Mouse (Mus musculus) stomach, embryonic 14.5 days (tissue): ENCODE results near the gene Ap5s1. TPM values are rescaled to one million over a fixed set of nuclear protein-coding genes. Genes with fewer than 3 reads are reported as not detected.

Experiments used
- ATAC-seq: fragments of 200-750 bp; cut with Nextera tagmentation; 2 replicates; pipeline ENCODE4 v1.8.0; 2017; ENCODE audit warnings: low read depth, moderate TSS enrichment; ENCODE audit not compliant: insufficient number of reproducible peaks, insufficient read depth, low FRiP score
- H3K27ac ChIP-seq: fragments of 300-500 bp; sonication (generic); 2 replicates; pipeline ENCODE4 v1.5.1; 2014; ENCODE audit warnings: mild to moderate bottlenecking, low read length, moderate library complexity, mixed read lengths
- H3K27me3 ChIP-seq: fragments of 300-500 bp; sonication (generic); 2 replicates; pipeline ENCODE4 v1.6.1; 2014; ENCODE audit warnings: low read length, control low read depth, mixed read lengths; ENCODE audit not compliant: control insufficient read depth, insufficient read depth
- H3K36me3 ChIP-seq: fragments of 300-500 bp; sonication (generic); 2 replicates; pipeline ENCODE4 v1.6.1; 2014; ENCODE audit warnings: mild to moderate bottlenecking, control low read depth, low read length, moderate library complexity, mixed read lengths; ENCODE audit not compliant: control insufficient read depth, insufficient read depth
- H3K4me1 ChIP-seq: fragments of 300-500 bp; sonication (generic); 2 replicates; pipeline ENCODE4 v1.6.1; 2014; ENCODE audit warnings: low read length, control low read depth, mixed read lengths; ENCODE audit not compliant: control insufficient read depth, insufficient read depth
- H3K4me2 ChIP-seq: fragments of 300-500 bp; sonication (generic); replicated peaks from 2 replicates; pipeline ENCODE4 v1.6.1; 2014; ENCODE audit warnings: low read depth, low read length, control low read depth
- H3K4me3 ChIP-seq: fragments of 300-500 bp; sonication (generic); 2 replicates; pipeline ENCODE4 v1.5.1; 2014; ENCODE audit warnings: low read depth, low read length, control low read depth
- H3K9ac ChIP-seq: fragments of 300-500 bp; sonication (generic); replicated peaks from 2 replicates; pipeline ENCODE4 v1.6.1; 2014; ENCODE audit warnings: low read depth, mild to moderate bottlenecking, control low read depth, low read length, moderate library complexity, mixed read lengths
- H3K9me3 ChIP-seq: fragments of 300-500 bp; sonication (generic); 2 replicates; pipeline ENCODE4 v1.6.1; 2016; ENCODE audit warnings: low read depth, low read length, control low read depth; ENCODE audit not compliant: control insufficient read depth
- WGBS: fragments of 180-500 bp; shearing (Covaris S2); extraction: QIAGEN DNeasy Blood & Tissue Kit; methylation state at CpG from one replicate; pipeline ENCODE4 v1.1.7; 2014; 5-methylcytosine and 5-hydroxymethylcytosine counted together
- polyA plus RNA-seq: library from polyadenylated mRNA; unstranded; fragments of >200 nt; fragmentation: Nextera tagmentation; extraction: Ambion mirVana; gene quantifications from 2 replicates; pipeline ENCODE4 v1.2.1, GENCODE M21; 2014

Ap5s1 gene
- polyA plus RNA-seq, 1 experiment from 2014 or later: 27.0 TPM

DNA sequence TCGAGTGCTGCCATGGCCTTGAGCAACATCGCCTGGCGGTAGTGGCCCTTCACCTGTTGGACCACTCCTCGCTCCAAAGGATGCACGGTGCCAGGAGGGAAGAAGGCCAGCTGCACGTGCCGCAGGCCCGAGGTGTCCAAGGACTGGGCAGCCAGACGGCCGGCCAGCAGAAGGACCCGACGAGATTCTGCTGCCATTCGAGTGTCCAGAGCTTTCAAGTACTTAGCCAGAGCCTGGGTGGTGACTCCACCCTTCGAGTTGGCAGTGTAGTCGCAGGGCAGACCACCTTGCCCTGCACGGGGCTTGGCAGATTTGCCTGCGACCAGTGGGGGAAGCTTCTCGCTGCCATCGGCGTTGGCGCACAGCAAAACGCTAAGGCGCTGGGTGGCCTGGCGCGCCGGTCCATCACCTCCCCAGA is 28.0 kb upstream of the Ap5s1 start:
- Histone ChIP-seq H3K27ac (peak overlapping the region; percentile 92; the same call in 1 of the 2 replicates), H3K4me1 (peaks cover 36% of the 10 kb centered on the region), H3K4me3 (peak overlapping the region; percentile 86), H3K27me3 (no peaks in the 10 kb centered on the region), H3K4me2 (peak overlapping the region; percentile 97), H3K36me3 (peaks cover 6% of the 10 kb centered on the region), H3K9ac (peak overlapping the region; percentile 93), H3K9me3 (no peaks in the 10 kb centered on the region)
- WGBS: 22% methylated on average over 26 of the region's 26 CpGs
- ATAC-seq: no peak

DNA sequence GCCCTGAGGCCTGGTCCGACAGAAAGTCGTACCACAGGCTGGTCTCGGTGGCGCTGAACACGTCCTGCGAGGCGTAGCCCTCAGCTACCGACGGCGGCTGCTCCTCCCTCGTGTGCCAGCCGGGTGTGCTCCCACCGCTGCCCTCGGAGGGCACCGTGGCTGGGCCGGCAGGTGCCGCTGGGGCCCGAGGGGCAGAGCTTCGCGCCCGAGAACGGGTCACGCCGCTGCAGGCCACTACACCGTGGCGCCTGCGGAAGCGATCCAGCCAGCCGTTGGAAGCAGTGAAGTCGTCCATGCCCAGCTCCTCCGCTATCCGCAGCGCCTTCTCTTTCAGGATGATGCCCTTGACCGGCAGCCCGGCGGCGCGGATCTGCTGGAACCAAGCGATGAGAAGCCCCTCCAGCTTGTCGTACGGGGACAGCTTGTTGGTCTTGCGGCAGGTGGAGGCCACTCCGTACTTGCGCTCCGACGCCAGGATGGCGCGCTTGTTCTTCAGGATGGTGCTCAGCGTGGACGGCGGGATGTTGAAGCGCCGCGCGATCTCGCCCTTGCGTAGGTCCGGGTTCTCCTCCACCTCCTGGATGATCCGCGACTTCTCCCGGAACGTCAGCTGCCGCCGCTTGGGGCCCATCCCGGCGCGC is 27.5 kb upstream of the Ap5s1 start:
- peak overlapping the region; percentile 93 for H3K9ac ChIP-seq
- H3K4me3 ChIP-seq: peak overlapping the region; percentile 86
- no peaks in the 10 kb centered on the region for H3K27me3 ChIP-seq
- peak overlapping the region; percentile 97 for H3K4me2 ChIP-seq
- peaks cover 6% of the 10 kb centered on the region for H3K36me3 ChIP-seq
- peak; percentile 30 for ATAC-seq
- peaks cover 30% of the 10 kb centered on the region for H3K4me1 ChIP-seq
- no peaks in the 10 kb centered on the region for H3K9me3 ChIP-seq
- WGBS: under 1% methylated on average over 67 of the region's 67 CpGs
- H3K27ac ChIP-seq: peak overlapping the region; percentile 92

DNA sequence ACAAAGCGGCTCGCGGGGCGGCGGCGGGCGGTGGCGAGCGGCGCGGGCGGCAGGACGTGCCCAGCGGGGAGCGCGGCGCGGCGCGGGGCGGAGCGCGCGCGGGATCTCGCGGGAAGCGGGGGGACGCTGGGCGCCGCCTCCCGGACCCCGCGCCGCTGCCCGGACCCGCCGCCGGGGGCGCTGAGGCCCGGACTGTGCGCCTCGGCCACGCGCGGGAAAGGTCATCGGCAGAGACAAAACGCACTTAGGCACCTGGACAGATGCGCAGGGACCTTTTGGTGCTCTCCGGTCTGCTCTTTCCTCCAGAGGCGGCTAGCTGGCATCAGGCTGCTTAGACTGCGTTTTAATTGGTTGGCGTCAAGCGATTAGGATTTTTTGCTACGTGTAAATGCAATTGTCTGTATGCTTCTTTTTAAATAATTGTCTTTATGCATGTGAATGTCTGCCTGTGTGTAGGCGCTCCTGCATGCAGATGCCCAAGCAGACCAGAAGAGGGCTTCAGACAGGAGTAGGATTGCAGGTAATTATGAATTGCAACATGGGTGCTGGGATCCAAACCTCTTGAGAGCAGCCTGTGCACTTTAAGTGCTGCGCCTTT is 26.8 kb upstream of the Ap5s1 start, which contains the start of gene Cenpb:
Gene Cenpb (minus strand): TSS at position 78 of the 598 bp plus-strand sequence.
- peaks cover 29% of the 10 kb centered on the region for H3K4me1 ChIP-seq
- H3K4me2 ChIP-seq: peak within 1 kb of the TSS; percentile 97
- WGBS: 4% methylated on average over 37 of the region's 57 CpGs
- H3K27me3 ChIP-seq: no peaks in the 10 kb centered on the region
- peak within 1 kb of the TSS; percentile 92 for H3K27ac ChIP-seq
- H3K4me3 ChIP-seq: peak within 1 kb of the TSS; percentile 86
- no peaks in the 10 kb centered on the region for H3K9me3 ChIP-seq
- H3K36me3 ChIP-seq: peaks cover 6% of the 10 kb centered on the region
- peak; percentile 76 for ATAC-seq
- peak within 1 kb of the TSS; percentile 93 for H3K9ac ChIP-seq

DNA sequence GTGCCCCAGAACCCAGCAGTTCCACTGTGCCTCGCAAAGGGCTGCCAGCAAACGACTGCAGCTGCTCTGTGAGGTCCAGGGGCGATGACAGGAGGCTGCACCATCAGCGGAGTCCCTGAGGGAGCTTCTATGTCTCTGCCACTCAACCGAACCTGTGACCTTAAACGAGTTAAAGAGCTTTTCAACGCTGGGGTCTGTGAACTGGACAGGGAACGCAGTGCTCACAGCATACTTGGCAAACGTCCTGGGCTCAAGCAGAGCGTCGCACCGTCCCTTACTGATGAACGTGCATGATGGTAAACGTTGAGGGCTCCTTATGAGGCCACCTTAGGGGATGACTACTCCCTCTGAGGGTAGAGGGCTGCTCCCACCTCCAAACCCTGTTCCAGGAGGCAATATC is 20.5 kb upstream of the Ap5s1 start:
- no peak for ATAC-seq
- H3K4me1 ChIP-seq: peaks cover 33% of the 10 kb centered on the region
- H3K27me3 ChIP-seq: no peaks in the 10 kb centered on the region
- H3K4me3 ChIP-seq: peak overlapping the region; percentile 54
- H3K27ac ChIP-seq: peak overlapping the region; percentile 21; the same call in 1 of the 2 replicates
- no peak overlapping the region for H3K9ac ChIP-seq
- H3K4me2 ChIP-seq: peak overlapping the region; percentile 78
- WGBS: 2% methylated on average over 14 of the region's 14 CpGs
- H3K9me3 ChIP-seq: no peaks in the 10 kb centered on the region
- H3K36me3 ChIP-seq: peaks cover 1% of the 10 kb centered on the region; the same call in 1 of the 2 replicates

DNA sequence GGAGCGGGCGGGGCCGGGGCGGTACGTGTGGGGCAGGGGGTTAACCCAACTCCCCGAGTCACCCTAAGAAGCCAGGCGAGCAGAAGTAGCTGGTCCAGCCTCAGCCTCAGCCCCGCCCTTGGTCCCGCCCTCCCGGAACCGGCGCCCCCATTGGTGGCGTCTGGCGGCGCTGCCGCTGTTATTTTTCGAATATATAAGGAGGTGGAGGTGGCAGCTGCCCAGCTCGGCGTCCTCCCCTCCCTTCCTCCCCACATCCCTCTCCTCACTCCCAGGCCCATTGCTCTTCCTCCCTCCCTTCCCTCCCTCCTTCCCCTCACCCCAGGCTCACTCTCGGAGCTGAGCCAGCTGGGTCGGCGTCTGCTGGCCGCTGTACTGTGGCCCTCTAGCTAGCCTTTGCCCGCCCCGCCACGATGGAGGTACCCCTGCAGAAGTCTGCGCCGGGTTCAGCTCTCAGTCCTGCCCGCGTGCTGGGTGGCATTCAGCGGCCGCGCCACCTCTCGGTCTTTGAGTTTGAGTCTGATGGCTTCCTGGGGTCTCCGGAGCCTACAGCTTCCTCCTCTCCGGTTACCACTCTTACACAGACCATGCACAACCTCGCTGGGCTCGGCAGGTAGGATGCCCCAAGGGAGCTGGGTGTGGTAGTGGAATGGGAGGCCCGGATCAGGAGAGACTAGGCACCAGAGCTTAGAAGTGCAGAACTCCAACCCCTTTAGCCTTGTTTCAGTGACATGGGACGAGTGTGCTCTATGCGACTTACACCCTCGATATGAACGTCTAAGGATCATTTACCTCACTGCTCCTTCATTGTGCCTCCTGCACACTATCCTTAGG is 19.9 kb upstream of the Ap5s1 start, which contains the start of the genes Cdc25b and Spef1:
Gene Cdc25b (plus strand): TSS at position 179 of the 831 bp plus-strand sequence.
Gene Spef1 (minus strand): TSS at position 512 of the 831 bp plus-strand sequence.
- Histone ChIP-seq H3K4me1 (peaks cover 33% of the 10 kb centered on the region), H3K27ac (peak within 1 kb of the TSS; percentile 62), H3K9me3 (no peaks in the 10 kb centered on the region), H3K4me2 (peak within 1 kb of the TSS; percentile 78), H3K36me3 (peaks cover 7% of the 10 kb centered on the region; the same call in 1 of the 2 replicates), H3K9ac (peak within 1 kb of the TSS; percentile 75), H3K27me3 (no peaks in the 10 kb centered on the region), H3K4me3 (peak within 1 kb of the TSS; percentile 54)
- whole genome bisulfite sequencing: 1% methylated on average over 43 of the region's 43 CpGs
- peak; percentile 92 for ATAC-seq

DNA sequence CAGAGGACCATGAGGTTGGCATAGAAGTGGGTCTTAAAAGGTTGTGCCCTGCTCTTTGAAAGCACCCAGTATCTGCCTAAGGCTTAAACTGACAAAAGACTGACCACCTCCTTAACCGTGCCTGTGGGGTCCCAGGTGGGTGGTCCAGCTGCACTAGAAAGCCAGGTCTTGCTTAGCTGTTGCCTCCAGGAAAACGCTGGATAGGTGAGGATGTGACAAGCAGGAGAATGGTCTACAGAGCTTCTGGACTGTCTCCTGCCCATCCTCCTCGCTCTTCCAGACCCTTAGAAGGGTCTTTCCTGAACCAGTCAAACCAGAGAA is 19.3 kb upstream of the Ap5s1 start:
- 23% methylated on average over 3 of the region's 3 CpGs for WGBS
- Histone ChIP-seq H3K27me3 (no peaks in the 10 kb centered on the region), H3K4me1 (peaks cover 33% of the 10 kb centered on the region), H3K4me2 (peak overlapping the region; percentile 78), H3K9me3 (no peaks in the 10 kb centered on the region), H3K9ac (peak overlapping the region; percentile 75), H3K36me3 (peaks cover 10% of the 10 kb centered on the region), H3K27ac (peak overlapping the region; percentile 62; the same call in 1 of the 2 replicates), H3K4me3 (peak overlapping the region; percentile 54)
- no peak for ATAC-seq

DNA sequence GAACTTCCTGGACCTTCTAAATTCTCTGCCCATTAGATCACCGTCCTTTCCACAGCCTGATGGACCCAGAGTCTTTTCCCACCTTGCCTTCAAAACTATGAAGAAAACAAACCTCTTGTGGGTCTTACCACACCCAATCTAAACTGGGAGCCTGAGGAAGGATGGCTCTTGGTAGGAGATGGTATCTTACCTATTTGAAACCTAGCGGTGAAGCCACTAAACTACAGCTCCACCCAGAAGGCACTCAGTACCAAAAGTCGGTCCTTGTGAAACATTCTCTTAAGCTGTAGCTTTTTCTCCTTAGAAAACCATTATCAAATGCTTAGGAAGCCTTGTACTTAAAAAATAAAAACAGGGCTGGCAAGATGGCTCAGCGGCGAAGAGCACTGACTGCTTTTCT is 18.6 kb upstream of the Ap5s1 start:
- WGBS: 95% methylated on average over 5 of the region's 5 CpGs
- Histone ChIP-seq H3K27me3 (no peaks in the 10 kb centered on the region), H3K4me3 (no peak overlapping the region), H3K36me3 (peaks cover 17% of the 10 kb centered on the region), H3K4me2 (no peak overlapping the region; the same call in 1 of the 2 replicates), H3K4me1 (peaks cover 33% of the 10 kb centered on the region), H3K9me3 (no peaks in the 10 kb centered on the region), H3K9ac (no peak overlapping the region), H3K27ac (no peak overlapping the region)
- no peak for ATAC-seq
